Comparison of ENCODE assay signal across 31 mouse cellular contexts in genomic region chr9:66121421-66121820, GRCm38 (mm10). TPM values are rescaled to one million over a fixed set of nuclear protein-coding genes. Genes with fewer than 3 reads are reported as not detected.
DNase-seq lines count a peak whose midpoint lies in the region; ATAC-seq and TF ChIP-seq lines count a peak whose summit lies in the region.
"Had no signal": no experiment of that assay in that cellular context is flagged by ENCODE, and none has a peak within 500 bp of the region (broad histone marks: within the 10 kb centered on the region; RNA-seq: fewer than 3 reads in every experiment).

No protein-coding gene starts in this region.

- TF ChIP-seq CTCF in MEL (IDR thresholded peaks at IDR 0.05 in 2 of 3, conservative IDR thresholded peaks at IDR 0.05 in 1 of 3; ENCODE audit: control insufficient read depth in 1 of 3, insufficient read depth in 1 of 3, low read depth in 2 of 3, low read length in 3 of 3, poor library complexity in 1 of 3, severe bottlenecking in 1 of 3), result no peak
- TF ChIP-seq CTCF in liver, embryonic 14.5 days (IDR thresholded peaks at IDR 0.05; ENCODE audit: low read depth), result no peak

- no peak for DNase-seq in forebrain, embryonic 11.5 days (ENCODE audit: low spot score)
- DNase-seq in limb, embryonic 14.5 days (ENCODE audit: low spot score), result peak; percentile 54
- no peak for DNase-seq in limb, embryonic 10.5 days (ENCODE audit: low spot score)
- no peak for DNase-seq in MEL (ENCODE audit: low read depth, low spot score)
- DNase-seq in liver, embryonic 14.5 days (ENCODE audit: low read depth in 3 of 3, low spot score in 3 of 3), result no peak
- DNase-seq in cerebellum, postnatal 14 days, result no peak
- DNase-seq: adrenal gland, adult 2 months; adrenal gland, postnatal 36 days; cerebellum, adult 8-10 months; embryo, embryonic 11 days; forebrain, postnatal 0 days; heart, adult 2 months; kidney, adult 18-20 months; kidney, postnatal 25 days; lung, adult 18-20 months; lung, postnatal 4 days; retina, postnatal 1 day; right cerebral cortex, postnatal 14 days; thymus, postnatal 14 days had no signal

- peak overlapping the region; percentile 79 for H3K27ac ChIP-seq in forebrain, embryonic 15.5 days (replicated peaks)
- no peak overlapping the region for H3K27ac ChIP-seq in forebrain, embryonic 11.5 days (ENCODE audit: low read depth, low read length)
- no peak overlapping the region for H3K27ac ChIP-seq in limb, embryonic 14.5 days (replicated peaks; ENCODE audit: low read depth, low read length)
- no peak overlapping the region for H3K27ac ChIP-seq in limb, embryonic 10.5 days
- no peak overlapping the region for H3K27ac ChIP-seq in MEL (ENCODE audit: control insufficient read depth, low read depth, low read length)
- no peak overlapping the region for H3K27ac ChIP-seq in liver, embryonic 14.5 days
- H3K27ac ChIP-seq: embryonic facial prominence, embryonic 13.5 days; heart, adult 2 months; kidney, embryonic 15.5 days; midbrain, embryonic 12.5 days; neural tube, embryonic 15.5 days; stomach, embryonic 15.5 days had no signal

- no peaks in the 10 kb centered on the region for H3K27me3 ChIP-seq in forebrain, embryonic 15.5 days
- no peaks in the 10 kb centered on the region for H3K27me3 ChIP-seq in forebrain, embryonic 11.5 days (ENCODE audit: control insufficient read depth, insufficient read depth, low read length)
- H3K27me3 ChIP-seq in limb, embryonic 14.5 days (ENCODE audit: control insufficient read depth, insufficient read depth, low read length), result no peaks in the 10 kb centered on the region
- H3K27me3 ChIP-seq in limb, embryonic 10.5 days (ENCODE audit: low read depth, poor library complexity, severe bottlenecking), result no peaks in the 10 kb centered on the region
- H3K27me3 ChIP-seq in MEL (ENCODE audit: control insufficient read depth in 1 of 2, insufficient read depth in 2 of 2, low read length in 2 of 2), result no peaks in the 10 kb centered on the region
- no peaks in the 10 kb centered on the region for H3K27me3 ChIP-seq in liver, embryonic 14.5 days (ENCODE audit: control insufficient read depth, insufficient read depth, low read length)
- H3K27me3 ChIP-seq: embryonic facial prominence, embryonic 13.5 days; heart, embryonic 12.5 days; kidney, embryonic 15.5 days; limb, embryonic 15.5 days; megakaryocyte, embryonic 14.5 days; midbrain, embryonic 12.5 days; neural tube, embryonic 15.5 days; stomach, embryonic 15.5 days had no signal

- TF ChIP-seq RAD21 in MEL (IDR thresholded peaks at IDR 0.05; ENCODE audit: low read depth, low read length), result no peak

- TF ChIP-seq POLR2A in limb, embryonic 14.5 days (IDR thresholded peaks at IDR 0.05; ENCODE audit: borderline replicate concordance, extremely low read depth, insufficient read depth, insufficient read length), result no peak
- no peak for TF ChIP-seq POLR2A in MEL (IDR thresholded peaks at IDR 0.05; ENCODE audit: control insufficient read depth in 1 of 2, insufficient read depth in 1 of 2, low read depth in 1 of 2, low read length in 2 of 2, poor library complexity in 1 of 2)

- H3K36me3 ChIP-seq in forebrain, embryonic 15.5 days, result no peaks in the 10 kb centered on the region
- H3K36me3 ChIP-seq in forebrain, embryonic 11.5 days (ENCODE audit: control insufficient read depth, insufficient read depth, low read length), result no peaks in the 10 kb centered on the region
- no peaks in the 10 kb centered on the region for H3K36me3 ChIP-seq in limb, embryonic 14.5 days (ENCODE audit: control insufficient read depth, insufficient read depth, low read length)
- H3K36me3 ChIP-seq in limb, embryonic 10.5 days, result peaks cover 32% of the 10 kb centered on the region
- peaks cover 0 to 45% of the 10 kb centered on the region in 2 experiments; a peak in 3 of 4 replicates for H3K36me3 ChIP-seq in MEL (ENCODE audit: control insufficient read depth in 1 of 2, insufficient read depth in 2 of 2, low read length in 2 of 2)
- no peaks in the 10 kb centered on the region; the same call in none of the 2 replicates for H3K36me3 ChIP-seq in liver, embryonic 14.5 days (replicated peaks; ENCODE audit: control insufficient read depth, insufficient read depth, low read depth)
- H3K36me3 ChIP-seq: limb, embryonic 15.5 days; neural tube, embryonic 15.5 days; stomach, embryonic 15.5 days had no signal

- no peaks in the 10 kb centered on the region for H3K9me3 ChIP-seq in forebrain, embryonic 15.5 days
- no peaks in the 10 kb centered on the region for H3K9me3 ChIP-seq in forebrain, embryonic 11.5 days (ENCODE audit: control insufficient read depth, low read length)
- no peaks in the 10 kb centered on the region for H3K9me3 ChIP-seq in limb, embryonic 14.5 days (ENCODE audit: control insufficient read depth, low read length)
- H3K9me3 ChIP-seq in limb, embryonic 10.5 days (replicated peaks), result no peaks in the 10 kb centered on the region
- H3K9me3 ChIP-seq in MEL (replicated peaks; ENCODE audit: insufficient read depth, low read length), result no peaks in the 10 kb centered on the region
- no peaks in the 10 kb centered on the region for H3K9me3 ChIP-seq in liver, embryonic 14.5 days (ENCODE audit: control insufficient read depth, low read length)
- H3K9me3 ChIP-seq: embryonic facial prominence, embryonic 13.5 days; heart, embryonic 12.5 days; kidney, embryonic 15.5 days; limb, embryonic 15.5 days; megakaryocyte, embryonic 14.5 days; midbrain, embryonic 12.5 days; neural tube, embryonic 15.5 days; stomach, embryonic 15.5 days had no signal

- H3K4me3 ChIP-seq in forebrain, embryonic 15.5 days, result no peak overlapping the region
- H3K4me3 ChIP-seq in forebrain, embryonic 11.5 days (ENCODE audit: low read depth, low read length), result no peak overlapping the region
- H3K4me3 ChIP-seq in limb, embryonic 14.5 days (replicated peaks; ENCODE audit: low read length), result no peak overlapping the region
- no peak overlapping the region for H3K4me3 ChIP-seq in limb, embryonic 10.5 days
- H3K4me3 ChIP-seq in MEL (ENCODE audit: control insufficient read depth in 1 of 2, insufficient read depth in 1 of 2, low read depth in 2 of 2, low read length in 2 of 2), result no peak overlapping the region
- no peak overlapping the region for H3K4me3 ChIP-seq in liver, embryonic 14.5 days (ENCODE audit: insufficient read depth in 1 of 2, low read depth in 2 of 2, low read length in 2 of 2)
- H3K4me3 ChIP-seq: embryonic facial prominence, embryonic 13.5 days; erythroblast, embryonic 14.5 days; heart, adult 2 months; heart, embryonic 12.5 days; kidney, embryonic 15.5 days; limb, embryonic 15.5 days; megakaryocyte, embryonic 14.5 days; midbrain, embryonic 12.5 days; neural tube, embryonic 15.5 days; stomach, embryonic 15.5 days had no signal

- no peak for ATAC-seq in forebrain, embryonic 15.5 days (replicated peaks)
- ATAC-seq in forebrain, embryonic 11.5 days (replicated peaks; ENCODE audit: low FRiP score), result no peak
- ATAC-seq in limb, embryonic 14.5 days (ENCODE audit: low FRiP score, low read depth), result no peak
- ATAC-seq in liver, embryonic 14.5 days (ENCODE audit: insufficient read depth), result no peak
- ATAC-seq: activated CD4-positive, CD25-positive, alpha-beta regulatory T cell, adult 4 months; forebrain, postnatal 0 days; lung, postnatal 0 days had no signal

- no peak overlapping the region; the same call in 1 of the 2 replicates for H3K4me2 ChIP-seq in forebrain, embryonic 15.5 days (replicated peaks)
- no peak overlapping the region for H3K4me2 ChIP-seq in forebrain, embryonic 11.5 days (ENCODE audit: low read depth, low read length, severe bottlenecking)
- H3K4me2 ChIP-seq in limb, embryonic 14.5 days (replicated peaks; ENCODE audit: low read depth, low read length, severe bottlenecking), result no peak overlapping the region
- H3K4me2 ChIP-seq in liver, embryonic 14.5 days (ENCODE audit: low read depth), result peak overlapping the region; percentile 43
- H3K4me2 ChIP-seq: embryonic facial prominence, embryonic 13.5 days; heart, embryonic 12.5 days; kidney, embryonic 15.5 days; limb, embryonic 15.5 days; midbrain, embryonic 12.5 days; neural tube, embryonic 15.5 days; stomach, embryonic 15.5 days had no signal

- H3K79me2 ChIP-seq in MEL (ENCODE audit: control insufficient read depth, insufficient read depth, low read length, poor library complexity), result peaks cover 35% of the 10 kb centered on the region

- no peak overlapping the region for H3K9ac ChIP-seq in forebrain, embryonic 15.5 days (replicated peaks)
- no peak overlapping the region for H3K9ac ChIP-seq in forebrain, embryonic 11.5 days (ENCODE audit: low read length)
- no peak overlapping the region for H3K9ac ChIP-seq in limb, embryonic 14.5 days (ENCODE audit: low read depth, low read length, severe bottlenecking)
- H3K9ac ChIP-seq in MEL (ENCODE audit: control insufficient read depth, low read depth, low read length, poor library complexity, severe bottlenecking), result no peak overlapping the region
- H3K9ac ChIP-seq in liver, embryonic 14.5 days (replicated peaks), result no peak overlapping the region
- H3K9ac ChIP-seq: embryonic facial prominence, embryonic 13.5 days; forebrain, postnatal 0 days; heart, embryonic 12.5 days; kidney, embryonic 15.5 days; limb, embryonic 15.5 days; midbrain, embryonic 12.5 days; neural tube, embryonic 15.5 days; stomach, embryonic 15.5 days had no signal

- TF ChIP-seq EP300 in MEL (IDR thresholded peaks at IDR 0.05; ENCODE audit: low read depth in 1 of 2, low read length in 2 of 2), result no peak
- TF ChIP-seq EP300 in liver, embryonic 14.5 days (IDR thresholded peaks at IDR 0.05; ENCODE audit: low read depth), result no peak

- H3K4me1 ChIP-seq in forebrain, embryonic 15.5 days, result peaks cover 41% of the 10 kb centered on the region
- peaks cover 4% of the 10 kb centered on the region; the same call in 1 of the 2 replicates for H3K4me1 ChIP-seq in forebrain, embryonic 11.5 days (replicated peaks; ENCODE audit: control insufficient read depth, insufficient read depth, low read length)
- peaks cover 14% of the 10 kb centered on the region for H3K4me1 ChIP-seq in limb, embryonic 14.5 days (ENCODE audit: control insufficient read depth, insufficient read depth, low read length)
- H3K4me1 ChIP-seq in limb, embryonic 10.5 days, result peaks cover 25% of the 10 kb centered on the region
- peaks cover 17 to 32% of the 10 kb centered on the region in 2 experiments for H3K4me1 ChIP-seq in MEL (ENCODE audit: control insufficient read depth in 1 of 2, insufficient read depth in 2 of 2, low read length in 2 of 2)
- H3K4me1 ChIP-seq in liver, embryonic 14.5 days (replicated peaks; ENCODE audit: control insufficient read depth in 2 of 2, insufficient read depth in 2 of 2, low read length in 1 of 2), result peaks cover 43% of the 10 kb centered on the region in 2 experiments

RNA-seq across cellular contexts. Expression of gene Snx1, which starts 5.0 kb away (rescaled TPM):
- polyA plus RNA-seq in forebrain, embryonic 15.5 days (2015; fragmentation: Nextera tagmentation; extraction: Ambion mirVana), result 109 TPM in 2 replicates
- polyA plus RNA-seq in forebrain, embryonic 11.5 days (2014; fragmentation: Nextera tagmentation; extraction: Ambion mirVana), result 140 TPM in 2 replicates
- 95.8 and 111 TPM in 2 replicates for polyA plus RNA-seq in limb, embryonic 14.5 days (2012; rRNA removed)
- polyA plus RNA-seq in limb, embryonic 14.5 days (2014; fragmentation: Nextera tagmentation; extraction: Ambion mirVana), result 123 and 125 TPM in 2 replicates
- polyA plus RNA-seq in limb, embryonic 10.5 days (2016; fragmentation: Nextera tagmentation; extraction: Ambion mirVana), result 122 and 126 TPM in 2 replicates
- total RNA-seq in MEL (2012; rRNA removed), result 83.9 and 88.2 TPM in 2 replicates
- polyA plus RNA-seq in MEL (2012; ENCODE audit: insufficient read depth in 1 of 2, insufficient read length in 2 of 2, low read depth in 1 of 2, low replicate concordance in 2 of 2, missing spikeins in 1 of 2), result 100 to 1,000 TPM; 113 to 189 TPM
- 31.8 and 47.7 TPM in 2 replicates for polyA plus RNA-seq in liver, embryonic 14.5 days (2012; rRNA removed)
- 66.0 and 68.3 TPM in 2 replicates for polyA plus RNA-seq in liver, embryonic 14.5 days (2014; fragmentation: Nextera tagmentation; extraction: Ambion mirVana)

RNA-seq across cellular contexts. Expression of gene Ciao2a, which starts 5.0 kb away (rescaled TPM):
- 87.5 and 89.0 TPM in 2 replicates for polyA plus RNA-seq in forebrain, embryonic 15.5 days (2015; fragmentation: Nextera tagmentation; extraction: Ambion mirVana)
- 149 and 161 TPM in 2 replicates for polyA plus RNA-seq in forebrain, embryonic 11.5 days (2014; fragmentation: Nextera tagmentation; extraction: Ambion mirVana)
- 47.1 and 53.0 TPM in 2 replicates for polyA plus RNA-seq in limb, embryonic 14.5 days (2012; rRNA removed)
- polyA plus RNA-seq in limb, embryonic 14.5 days (2014; fragmentation: Nextera tagmentation; extraction: Ambion mirVana), result 132 and 134 TPM in 2 replicates
- 166 and 171 TPM in 2 replicates for polyA plus RNA-seq in limb, embryonic 10.5 days (2016; fragmentation: Nextera tagmentation; extraction: Ambion mirVana)
- total RNA-seq in MEL (2012; rRNA removed), result 103 and 121 TPM in 2 replicates
- 10 to 100 TPM in 1 of 2 experiments, not detected in 1; 88.1 TPM for polyA plus RNA-seq in MEL (2012; ENCODE audit: insufficient read depth in 1 of 2, insufficient read length in 2 of 2, low read depth in 1 of 2, low replicate concordance in 2 of 2, missing spikeins in 1 of 2)
- polyA plus RNA-seq in liver, embryonic 14.5 days (2012; rRNA removed), result 32.3 and 50.1 TPM in 2 replicates
- 129 and 132 TPM in 2 replicates for polyA plus RNA-seq in liver, embryonic 14.5 days (2014; fragmentation: Nextera tagmentation; extraction: Ambion mirVana)

RNA-seq across cellular contexts. Expression of gene Dapk2, which starts 36.6 kb away (rescaled TPM):
- polyA plus RNA-seq in forebrain, embryonic 15.5 days (2015; fragmentation: Nextera tagmentation; extraction: Ambion mirVana), result 1.4 and 1.8 TPM in 2 replicates
- polyA plus RNA-seq in forebrain, embryonic 11.5 days (2014; fragmentation: Nextera tagmentation; extraction: Ambion mirVana), result 8.7 and 9.0 TPM in 2 replicates
- 4.5 and 4.6 TPM in 2 replicates for polyA plus RNA-seq in limb, embryonic 14.5 days (2012; rRNA removed)
- polyA plus RNA-seq in limb, embryonic 14.5 days (2014; fragmentation: Nextera tagmentation; extraction: Ambion mirVana), result 5.0 and 6.3 TPM in 2 replicates
- 2.9 and 3.6 TPM in 2 replicates for polyA plus RNA-seq in limb, embryonic 10.5 days (2016; fragmentation: Nextera tagmentation; extraction: Ambion mirVana)
- 5.8 and 6.7 TPM in 2 replicates for total RNA-seq in MEL (2012; rRNA removed)
- 1 to 10 TPM in 1 of 2 experiments, not detected in 1; 8.3 TPM for polyA plus RNA-seq in MEL (2012; ENCODE audit: insufficient read depth in 1 of 2, insufficient read length in 2 of 2, low read depth in 1 of 2, low replicate concordance in 2 of 2, missing spikeins in 1 of 2)
- 7.3 and 11.7 TPM in 2 replicates for polyA plus RNA-seq in liver, embryonic 14.5 days (2012; rRNA removed)
- polyA plus RNA-seq in liver, embryonic 14.5 days (2014; fragmentation: Nextera tagmentation; extraction: Ambion mirVana), result 24.6 and 25.2 TPM in 2 replicates

RNA-seq across cellular contexts. Expression of gene Snx22, which starts 51.9 kb away (rescaled TPM):
- polyA plus RNA-seq in forebrain, embryonic 15.5 days (2015; fragmentation: Nextera tagmentation; extraction: Ambion mirVana), result 5.2 and 6.2 TPM in 2 replicates
- 1.6 and 2.7 TPM in 2 replicates for polyA plus RNA-seq in forebrain, embryonic 11.5 days (2014; fragmentation: Nextera tagmentation; extraction: Ambion mirVana)
- polyA plus RNA-seq in limb, embryonic 14.5 days (2012; rRNA removed), result 5.0 and 6.1 TPM in 2 replicates
- 3.1 and 3.2 TPM in 2 replicates for polyA plus RNA-seq in limb, embryonic 14.5 days (2014; fragmentation: Nextera tagmentation; extraction: Ambion mirVana)
- 1.9 and 2.4 TPM in 2 replicates for polyA plus RNA-seq in limb, embryonic 10.5 days (2016; fragmentation: Nextera tagmentation; extraction: Ambion mirVana)
- 7.1 and 10.1 TPM in 2 replicates for total RNA-seq in MEL (2012; rRNA removed)
- polyA plus RNA-seq in MEL (2012; ENCODE audit: insufficient read depth in 1 of 2, insufficient read length in 2 of 2, low read depth in 1 of 2, low replicate concordance in 2 of 2, missing spikeins in 1 of 2), result under 1 TPM in 1 of 2 experiments, not detected in 1; 0.43 TPM
- 26.7 and 32.8 TPM in 2 replicates for polyA plus RNA-seq in liver, embryonic 14.5 days (2012; rRNA removed)
- 25.4 and 26.5 TPM in 2 replicates for polyA plus RNA-seq in liver, embryonic 14.5 days (2014; fragmentation: Nextera tagmentation; extraction: Ambion mirVana)
